Mouse (Mus musculus): Measurements from ENCODE around the gene Nenf. TPM values are rescaled to one million over a fixed set of nuclear protein-coding genes. Genes with fewer than 3 reads are reported as not detected.

Gene Nenf
- polyA plus RNA-seq, 1 experiment from 2014 or later: 98.5 TPM

- Histone ChIP-seq H3K27ac (no peak overlapping the region), H3K36me3 (peaks cover 4% of the 10 kb centered on the region; the same call in 1 of the 2 replicates), H3K4me3 (replicated peaks) (no peak overlapping the region), H3K4me2 (no peak overlapping the region), H3K4me1 (peaks cover 18% of the 10 kb centered on the region), H3K9me3 (replicated peaks) (no peaks in the 10 kb centered on the region), H3K27me3 (no peaks in the 10 kb centered on the region), H3K9ac (no peak overlapping the region)
- WGBS: 65% methylated on average over 4 of the region's 4 CpGs
- ATAC-seq (replicated peaks; ENCODE audit: low FRiP score): no peak
Measured at GRCm38 (mm10) chr1:191313926-191314325, 4.1 kb downstream of the Nenf start.

- no peaks in the 10 kb centered on the region for H3K27me3 ChIP-seq
- no peak overlapping the region for H3K9ac ChIP-seq
- H3K27ac ChIP-seq: peak overlapping the region; percentile 67
- peak overlapping the region; percentile 60 for H3K4me2 ChIP-seq
- no peak for ATAC-seq (replicated peaks; ENCODE audit: low FRiP score)
- WGBS: 60% methylated on average over 6 of the region's 6 CpGs
- no peaks in the 10 kb centered on the region for H3K9me3 ChIP-seq (replicated peaks)
- H3K4me3 ChIP-seq (replicated peaks): peak overlapping the region; percentile 71
- H3K4me1 ChIP-seq: peaks cover 18% of the 10 kb centered on the region
- H3K36me3 ChIP-seq: peaks cover 6% of the 10 kb centered on the region
Measured at GRCm38 (mm10) chr1:191313158-191313557, 4.8 kb downstream of the Nenf start.

GRCm38 (mm10) chr1:191312513-191312941 lies 5.5 kb downstream of the Nenf start:
- peak overlapping the region; percentile 67 for H3K27ac ChIP-seq
- no peaks in the 10 kb centered on the region for H3K9me3 ChIP-seq (replicated peaks)
- peak; percentile 95 for ATAC-seq (replicated peaks; ENCODE audit: low FRiP score)
- H3K36me3 ChIP-seq: peaks cover 12% of the 10 kb centered on the region
- H3K4me1 ChIP-seq: peaks cover 16% of the 10 kb centered on the region
- peak overlapping the region; percentile 59 for H3K9ac ChIP-seq
- under 1% methylated on average over 14 of the region's 14 CpGs for WGBS
- peak overlapping the region; percentile 71 for H3K4me3 ChIP-seq (replicated peaks)
- no peaks in the 10 kb centered on the region for H3K27me3 ChIP-seq
- peak overlapping the region; percentile 60 for H3K4me2 ChIP-seq

GRCm38 (mm10) chr1:191311296-191311898 lies 6.6 kb downstream of the Nenf start:
- 69% methylated on average over 4 of the region's 4 CpGs for WGBS
- H3K27ac ChIP-seq: no peak overlapping the region

GRCm38 (mm10) chr1:191307766-191308455 lies 10.1 kb downstream of the Nenf start:
- Histone ChIP-seq H3K4me3 (replicated peaks) (no peak overlapping the region), H3K27me3 (no peaks in the 10 kb centered on the region), H3K4me2 (no peak overlapping the region), H3K27ac (no peak overlapping the region), H3K4me1 (peaks cover 8% of the 10 kb centered on the region), H3K9ac (no peak overlapping the region), H3K9me3 (replicated peaks) (no peaks in the 10 kb centered on the region), H3K36me3 (peaks cover 21% of the 10 kb centered on the region)
- WGBS: 84% methylated on average over 9 of the region's 9 CpGs
- ATAC-seq (replicated peaks; ENCODE audit: low FRiP score): no peak

More at GRCm38 (mm10) chr1:191311296-191311898, 6.6 kb downstream of the Nenf start:
- Histone ChIP-seq H3K4me2 (no peak overlapping the region), H3K9ac (no peak overlapping the region), H3K36me3 (peaks cover 19% of the 10 kb centered on the region), H3K9me3 (replicated peaks) (no peaks in the 10 kb centered on the region), H3K4me3 (replicated peaks) (no peak overlapping the region), H3K4me1 (peaks cover 9% of the 10 kb centered on the region), H3K27me3 (no peaks in the 10 kb centered on the region)
- ATAC-seq (replicated peaks; ENCODE audit: low FRiP score): no peak

GRCm38 (mm10) chr1:191306316-191306715 lies 11.7 kb downstream of the Nenf start:
- no peak overlapping the region for H3K9ac ChIP-seq
- no peak overlapping the region for H3K4me2 ChIP-seq
- H3K9me3 ChIP-seq (replicated peaks): no peaks in the 10 kb centered on the region
- 73% methylated on average over 9 of the region's 9 CpGs for WGBS
- no peaks in the 10 kb centered on the region for H3K27me3 ChIP-seq
- peaks cover 3% of the 10 kb centered on the region; the same call in 1 of the 2 replicates for H3K4me1 ChIP-seq
- peaks cover 21% of the 10 kb centered on the region for H3K36me3 ChIP-seq
- H3K27ac ChIP-seq: no peak overlapping the region
- no peak for ATAC-seq (replicated peaks; ENCODE audit: low FRiP score)
- no peak overlapping the region for H3K4me3 ChIP-seq (replicated peaks)

GRCm38 (mm10) chr1:191305610-191306009 lies 12.4 kb downstream of the Nenf start:
- Histone ChIP-seq H3K4me3 (replicated peaks) (no peak overlapping the region), H3K27me3 (no peaks in the 10 kb centered on the region), H3K9me3 (replicated peaks) (no peaks in the 10 kb centered on the region), H3K27ac (no peak overlapping the region), H3K36me3 (peaks cover 21% of the 10 kb centered on the region), H3K9ac (no peak overlapping the region), H3K4me1 (peaks cover 3% of the 10 kb centered on the region; the same call in 1 of the 2 replicates), H3K4me2 (no peak overlapping the region)
- WGBS: 62% methylated on average over 7 of the region's 7 CpGs
- ATAC-seq (replicated peaks; ENCODE audit: low FRiP score): peak; percentile 46; the same call in 1 of the 2 replicates

- WGBS: 62% methylated on average over 6 of the region's 6 CpGs
- Histone ChIP-seq H3K27ac (no peak overlapping the region), H3K27me3 (no peaks in the 10 kb centered on the region), H3K4me1 (peaks cover 3% of the 10 kb centered on the region; the same call in 1 of the 2 replicates), H3K4me2 (no peak overlapping the region), H3K9ac (no peak overlapping the region), H3K4me3 (replicated peaks) (no peak overlapping the region), H3K9me3 (replicated peaks) (no peaks in the 10 kb centered on the region), H3K36me3 (peaks cover 17% of the 10 kb centered on the region)
- no peak for ATAC-seq (replicated peaks; ENCODE audit: low FRiP score)
Measured at GRCm38 (mm10) chr1:191304216-191304615, 13.8 kb downstream of the Nenf start.

- H3K4me1 ChIP-seq: peaks cover 3% of the 10 kb centered on the region; the same call in 1 of the 2 replicates
- no peak for ATAC-seq (replicated peaks; ENCODE audit: low FRiP score)
- H3K4me2 ChIP-seq: no peak overlapping the region
- H3K27me3 ChIP-seq: no peaks in the 10 kb centered on the region
- H3K36me3 ChIP-seq: peaks cover 17% of the 10 kb centered on the region
- H3K27ac ChIP-seq: no peak overlapping the region
- 75% methylated on average over 3 of the region's 3 CpGs for WGBS
- no peak overlapping the region for H3K9ac ChIP-seq
- no peak overlapping the region for H3K4me3 ChIP-seq (replicated peaks)
- no peaks in the 10 kb centered on the region for H3K9me3 ChIP-seq (replicated peaks)
Measured at GRCm38 (mm10) chr1:191303736-191304135, 14.3 kb downstream of the Nenf start.

- no peak for ATAC-seq (replicated peaks; ENCODE audit: low FRiP score)
- Histone ChIP-seq H3K27me3 (no peaks in the 10 kb centered on the region), H3K27ac (no peak overlapping the region), H3K4me3 (replicated peaks) (no peak overlapping the region), H3K36me3 (peaks cover 7% of the 10 kb centered on the region; the same call in 1 of the 2 replicates), H3K9me3 (replicated peaks) (no peaks in the 10 kb centered on the region), H3K4me2 (no peak overlapping the region), H3K9ac (no peak overlapping the region), H3K4me1 (peaks cover 3% of the 10 kb centered on the region; the same call in 1 of the 2 replicates)
- WGBS: 40% methylated on average over 4 of the region's 4 CpGs
Measured at GRCm38 (mm10) chr1:191301903-191302302, 16.1 kb downstream of the Nenf start.

- no peak overlapping the region for H3K4me3 ChIP-seq (replicated peaks)
- no peak for ATAC-seq (replicated peaks; ENCODE audit: low FRiP score)
- H3K4me1 ChIP-seq: 0 out of 2 replicates have a peak, but pooled peaks cover 4% of the 10 kb centered on the region
- H3K4me2 ChIP-seq: no peak overlapping the region
- no peaks in the 10 kb centered on the region for H3K9me3 ChIP-seq (replicated peaks)
- H3K27ac ChIP-seq: no peak overlapping the region
- WGBS: 50% methylated on average over 11 of the region's 11 CpGs
- H3K27me3 ChIP-seq: no peaks in the 10 kb centered on the region
- H3K9ac ChIP-seq: no peak overlapping the region
- H3K36me3 ChIP-seq: no peaks in the 10 kb centered on the region
Measured at GRCm38 (mm10) chr1:191299215-191299942, 18.6 kb downstream of the Nenf start.

GRCm38 (mm10) chr1:191298304-191298703 lies 19.7 kb downstream of the Nenf start:
- H3K27me3 ChIP-seq: no peaks in the 10 kb centered on the region
- no peaks in the 10 kb centered on the region for H3K36me3 ChIP-seq
- H3K27ac ChIP-seq: no peak overlapping the region
- peaks cover 8% of the 10 kb centered on the region for H3K4me1 ChIP-seq
- ATAC-seq (replicated peaks; ENCODE audit: low FRiP score): no peak
- no peak overlapping the region for H3K4me2 ChIP-seq
- H3K9ac ChIP-seq: no peak overlapping the region
- H3K4me3 ChIP-seq (replicated peaks): no peak overlapping the region
- no peaks in the 10 kb centered on the region for H3K9me3 ChIP-seq (replicated peaks)
- WGBS: 82% methylated on average over 4 of the region's 4 CpGs
